Mouse (Mus musculus) adrenal gland, postnatal 36 days (tissue): ENCODE results near the gene Wdr18. TPM values are rescaled to one million over a fixed set of nuclear protein-coding genes. Genes with fewer than 3 reads are reported as not detected.

ENCODE experiments used
- DNase-seq, 2 experiments: peaks; one replicate each; pipeline ENCODE4 v3.0.0; 2021; ENCODE audit warnings: mixed read lengths in 1 of 2
- long read RNA-seq, 2 experiments: library from polyadenylated mRNA; stranded (forward); transcript quantifications; one replicate each; pipeline ENCODE4 v2.0.0; 2021; ENCODE audit warnings: borderline sequencing depth in 2 of 2
- total RNA-seq, 2 experiments: library from RNA; stranded (reverse); gene quantifications; 2 replicates each; pipeline ENCODE4 v1.2.3; 2021

Gene Wdr18
- 10 to 100 TPM; 37.8 to 48.9 TPM for total RNA-seq
- long read RNA-seq, experiment 1, transcript Wdr18-201 (10 exons, 3,911 nt): major isoform, 208 of 227 reads
- long read RNA-seq, experiment 1, partial matches to known transcripts: 4 of 227 reads
- long read RNA-seq, experiment 1, other reads (novel, unspliced or antisense): 13 of 227 reads
- long read RNA-seq, experiment 2, transcript Wdr18-201 (10 exons, 3,911 nt): major isoform, 56 of 65 reads
- long read RNA-seq, experiment 2, partial matches to known transcripts: 4 of 65 reads
- long read RNA-seq, experiment 2, other reads (novel, unspliced or antisense): 5 of 65 reads

DNA sequence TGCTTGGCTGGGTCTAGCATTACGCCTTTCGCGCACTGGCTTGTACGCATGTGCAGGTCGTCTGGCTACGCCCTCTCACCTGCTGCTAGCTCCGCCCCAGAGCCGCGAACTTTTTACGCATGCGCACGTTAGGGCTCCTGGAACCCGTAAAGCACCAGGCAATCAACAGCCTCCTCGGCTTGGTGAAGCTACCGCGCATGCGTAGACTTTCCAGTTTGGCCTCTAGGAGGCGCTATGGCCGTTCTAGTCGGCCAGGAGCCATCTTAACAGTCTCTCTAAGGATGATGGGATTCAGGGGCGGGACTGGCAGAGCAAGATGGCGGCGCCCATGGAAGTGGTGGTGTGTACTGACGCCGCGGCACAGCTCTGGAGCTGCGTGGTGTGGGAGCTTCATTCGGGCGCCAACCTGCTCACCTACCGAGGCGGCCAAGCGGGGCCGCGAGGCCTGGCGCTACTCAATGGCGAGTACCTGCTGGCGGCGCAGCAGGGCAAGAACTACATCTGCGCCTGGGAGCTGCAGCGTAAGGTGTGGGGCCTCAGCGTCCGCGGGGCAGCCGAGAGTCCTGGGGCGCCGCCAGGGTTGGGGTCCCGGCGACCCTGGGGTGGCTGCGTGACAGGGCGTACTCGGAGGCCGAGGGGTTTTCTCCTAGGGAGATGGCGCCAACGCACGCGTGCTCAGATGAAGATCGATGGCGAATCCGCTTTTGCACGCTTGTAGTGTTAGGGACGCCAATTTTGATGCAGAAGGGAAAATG, at the start of gene Wdr18:
Gene Wdr18, plus strand, starts transcription at position 306 of the 755 bp plus-strand sequence.
- DNase-seq: peak; percentile 98 to 100

DNA sequence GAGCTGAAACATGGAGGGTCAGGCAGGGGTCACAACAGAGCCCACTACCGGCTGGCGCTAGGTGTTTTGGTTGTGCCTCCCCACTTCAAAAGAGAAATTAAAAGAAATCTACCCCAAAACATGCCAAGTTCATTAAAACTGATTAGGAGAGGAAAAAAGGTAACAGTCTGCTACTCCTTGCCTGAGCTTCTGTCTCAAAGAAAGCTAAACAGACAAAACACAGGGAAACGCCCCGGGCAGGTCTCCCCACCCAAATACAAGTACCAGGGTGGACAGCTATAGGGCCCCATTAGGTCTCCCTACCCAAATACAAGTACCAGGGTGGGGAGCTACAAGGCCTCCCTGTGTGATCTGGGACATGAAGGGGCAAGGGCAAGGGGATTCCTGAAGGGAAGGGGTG, 49.4 kb upstream of the Wdr18 start, which contains the start of gene Gm26602:
Gene Gm26602, plus strand, starts transcription at position 301 of the 400 bp plus-strand sequence.
- no peak for DNase-seq

GRCm38 (mm10) chr10:79912412-79912811, 47.5 kb upstream of the Wdr18 start:
- no peak for DNase-seq

DNA sequence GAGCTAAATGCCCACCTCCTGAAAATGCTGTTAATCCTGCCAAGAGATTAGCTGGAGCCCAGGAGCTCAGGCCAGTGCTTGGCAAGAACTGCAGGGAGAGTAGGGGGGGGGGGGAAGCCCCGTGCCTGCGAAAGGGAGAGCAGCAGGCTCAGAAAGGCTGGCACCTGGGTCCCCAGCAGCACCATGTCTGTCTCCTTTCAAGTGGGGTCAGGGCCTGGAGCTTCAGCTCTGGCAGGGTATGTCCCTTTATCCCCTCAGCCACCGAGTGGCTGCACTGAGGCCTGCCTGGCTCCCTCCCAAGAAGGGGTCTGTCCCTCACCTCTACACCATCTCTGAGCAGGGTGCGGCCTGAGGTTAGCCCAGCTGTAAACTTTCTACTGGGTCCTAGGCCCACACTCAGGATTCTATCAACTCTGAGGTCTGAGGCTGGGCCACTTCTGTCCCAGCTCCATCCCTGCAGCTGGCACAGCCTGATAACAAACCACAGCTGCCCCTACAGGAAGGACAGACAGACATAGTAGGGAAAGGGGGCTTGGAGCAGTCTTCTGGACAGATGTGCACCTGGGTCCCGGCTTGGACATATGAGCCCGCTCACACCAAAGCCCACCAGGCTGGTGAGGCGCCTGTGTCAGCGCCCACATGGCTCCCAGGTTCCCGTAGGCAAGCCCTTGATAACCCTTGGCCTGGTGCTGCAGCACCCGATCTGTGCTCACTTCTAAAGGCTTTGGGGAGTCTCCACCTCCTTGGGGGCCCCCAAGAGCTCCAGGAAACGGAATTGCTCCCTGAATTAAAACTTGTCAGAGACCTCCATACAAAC, 45.6 kb upstream of the Wdr18 start:
- DNase-seq: no peak

- no peak for DNase-seq
Observed at GRCm38 (mm10) chr10:79914948-79915596, 44.9 kb upstream of the Wdr18 start.

- no peak for DNase-seq
Observed at GRCm38 (mm10) chr10:79916081-79916480, 43.9 kb upstream of the Wdr18 start.

DNA sequence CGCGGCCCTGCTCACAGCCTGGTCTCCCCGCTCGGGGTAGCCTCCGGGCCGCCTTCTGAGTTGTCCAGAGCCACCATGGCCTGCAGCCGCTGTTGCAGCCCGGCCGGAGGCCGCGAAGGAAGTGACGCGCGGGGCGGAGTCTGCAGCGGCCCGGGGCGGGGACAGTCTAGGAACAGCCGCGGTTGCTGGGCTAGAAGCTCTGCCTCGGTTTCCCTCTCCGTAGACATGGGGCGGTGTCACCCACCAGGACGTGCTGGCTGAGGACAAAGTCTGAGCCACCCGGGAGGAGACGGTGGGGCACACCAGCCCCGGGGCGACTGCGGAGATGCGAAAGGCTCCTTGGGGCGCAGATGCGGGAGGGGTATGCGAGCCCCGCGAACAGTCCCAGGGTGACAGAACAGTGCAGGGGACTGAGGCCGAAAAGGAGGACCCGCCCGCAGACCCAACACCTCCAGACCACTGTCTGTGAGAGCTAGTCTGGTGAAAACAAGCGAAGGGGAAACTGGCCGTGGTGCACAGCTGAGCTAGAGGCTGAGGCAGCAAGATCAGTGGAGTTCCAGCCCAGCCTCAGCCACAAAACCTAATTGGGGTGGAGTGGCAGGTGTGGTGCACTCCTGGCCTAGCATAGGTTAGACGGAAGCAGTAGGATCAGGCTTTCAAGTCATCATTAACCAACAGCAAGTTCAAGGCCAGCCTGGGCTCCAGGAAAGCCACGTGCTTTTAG, 43.0 kb upstream of the Wdr18 start, which contains the start of gene Kiss1r:
Gene Kiss1r, plus strand, starts transcription at position 164 of the 724 bp plus-strand sequence.
- DNase-seq: peak; percentile 95 to 96

DNA sequence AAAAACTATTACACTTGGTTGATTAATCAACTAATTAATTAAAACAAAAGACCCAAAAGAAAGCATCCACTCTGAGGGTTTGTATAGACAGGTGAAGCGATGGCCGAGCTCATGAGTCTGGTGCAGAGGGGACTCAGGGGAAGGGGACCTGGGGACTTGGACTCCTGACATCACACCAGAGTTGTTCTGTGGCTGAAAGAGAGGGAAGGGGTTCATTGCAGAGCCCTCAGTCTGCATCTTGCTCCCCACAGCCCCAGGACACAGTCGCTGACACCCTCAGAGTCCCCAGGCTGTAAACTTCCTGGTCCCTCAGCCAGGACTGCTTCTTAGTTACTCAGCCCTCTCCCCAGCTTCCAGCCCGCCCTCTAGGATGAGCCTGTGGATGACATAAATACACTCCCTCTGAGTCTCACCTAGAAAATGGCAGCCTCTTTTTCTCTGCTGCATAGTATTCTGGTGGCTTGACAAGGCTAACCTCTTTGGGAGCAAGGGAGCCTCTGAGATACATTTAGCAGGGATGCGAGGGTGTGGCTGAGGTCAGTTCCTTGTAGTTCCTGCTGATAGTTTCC, 42.3 kb upstream of the Wdr18 start:
- no peak for DNase-seq

DNA sequence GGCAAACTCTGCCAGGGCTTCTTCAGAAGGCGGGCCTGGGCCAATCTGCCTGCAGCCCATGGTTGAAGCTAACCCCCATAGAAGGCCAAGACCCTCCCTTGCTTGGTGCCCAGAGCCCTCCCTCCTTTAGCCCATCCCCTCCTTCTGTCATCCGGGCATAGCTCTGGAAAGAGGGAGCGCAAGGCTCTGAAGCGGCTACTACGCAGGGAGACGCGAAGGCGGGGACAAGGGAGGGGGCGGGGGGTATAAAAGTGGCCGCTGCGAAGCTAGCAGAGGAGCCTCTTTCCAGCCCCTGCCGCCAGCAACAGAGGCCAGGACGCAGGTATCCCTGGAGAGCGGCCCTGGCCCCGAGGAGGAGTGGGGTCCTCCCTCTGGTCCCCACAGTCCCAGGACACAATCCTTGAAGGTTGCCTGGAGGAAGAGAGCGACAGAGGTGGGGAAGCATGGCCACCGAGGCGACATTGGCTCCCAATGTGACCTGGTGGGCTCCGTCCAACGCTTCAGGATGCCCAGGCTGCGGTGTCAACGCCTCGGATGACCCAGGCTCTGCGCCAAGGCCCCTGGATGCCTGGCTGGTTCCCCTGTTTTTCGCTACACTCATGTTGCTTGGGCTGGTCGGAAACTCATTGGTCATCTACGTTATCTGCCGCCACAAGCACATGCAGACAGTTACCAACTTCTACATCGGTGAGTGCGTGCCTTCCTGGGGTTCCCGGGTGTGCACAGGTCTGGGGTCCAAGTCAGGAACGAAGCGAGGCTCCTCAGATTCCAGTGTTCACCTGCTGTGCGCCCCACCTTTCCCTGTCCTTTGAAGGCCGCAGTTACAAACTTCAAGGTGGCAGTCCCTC, 41.5 kb upstream of the Wdr18 start:
- DNase-seq: peak in 1 of 2 experiments; percentile 43

GRCm38 (mm10) chr10:79919251-79919849, 40.6 kb upstream of the Wdr18 start:
- DNase-seq: no peak

DNA sequence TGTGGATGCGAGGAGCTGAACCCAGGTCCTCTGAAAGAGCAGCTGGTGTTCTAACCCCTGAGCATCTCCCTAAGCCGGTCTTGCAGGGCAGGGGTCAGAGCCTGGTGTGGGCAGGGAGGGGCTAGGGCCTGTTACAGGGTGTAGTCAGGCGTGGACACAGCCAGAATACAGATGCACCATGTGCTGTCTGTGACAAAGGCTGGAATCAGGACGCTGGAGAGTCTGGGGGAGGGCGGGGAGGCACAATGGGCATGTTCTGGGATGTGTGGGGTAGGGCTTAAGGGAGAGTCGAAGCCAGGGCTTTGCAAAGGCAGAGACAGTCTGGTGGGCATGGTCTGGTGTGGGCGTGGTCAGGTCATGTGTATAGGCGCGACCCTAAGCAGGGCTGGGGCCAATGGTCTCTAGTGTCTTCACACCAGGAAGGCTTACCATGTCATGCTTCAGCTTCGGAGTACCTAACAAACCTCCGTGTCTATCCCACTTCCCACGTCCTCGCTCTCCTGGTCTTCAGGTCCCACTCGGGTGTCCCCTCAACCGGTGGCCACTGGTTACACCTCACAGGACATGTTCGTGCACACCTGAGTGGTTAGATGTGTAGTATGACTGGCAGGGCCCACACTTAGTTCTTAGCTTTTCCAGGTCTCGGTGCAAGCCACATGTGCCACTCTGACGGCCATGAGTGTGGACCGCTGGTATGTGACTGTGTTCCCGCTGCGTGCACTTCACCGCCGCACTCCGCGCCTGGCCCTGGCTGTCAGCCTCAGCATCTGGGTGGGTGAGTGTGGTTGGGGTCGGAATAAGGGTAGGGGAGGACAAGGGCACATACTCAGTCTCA, 39.7 kb upstream of the Wdr18 start:
- no peak for DNase-seq

GRCm38 (mm10) chr10:79920958-79921535, 38.9 kb upstream of the Wdr18 start, which contains the start of gene R3hdm4:
Gene R3hdm4, minus strand, starts transcription at chr10:79921208.
- no peak for DNase-seq

DNA sequence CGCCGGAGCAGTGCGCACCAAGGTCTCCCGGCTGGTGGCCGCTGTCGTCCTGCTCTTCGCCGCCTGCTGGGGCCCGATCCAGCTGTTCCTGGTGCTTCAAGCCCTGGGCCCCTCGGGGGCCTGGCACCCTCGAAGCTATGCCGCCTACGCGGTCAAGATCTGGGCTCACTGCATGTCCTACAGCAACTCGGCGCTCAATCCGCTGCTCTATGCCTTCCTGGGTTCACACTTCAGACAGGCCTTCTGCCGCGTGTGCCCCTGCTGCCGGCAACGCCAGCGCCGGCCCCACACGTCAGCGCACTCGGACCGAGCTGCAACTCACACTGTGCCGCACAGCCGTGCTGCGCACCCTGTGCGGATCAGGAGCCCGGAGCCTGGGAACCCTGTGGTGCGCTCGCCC, 38.4 kb upstream of the Wdr18 start:
- no peak for DNase-seq

DNA sequence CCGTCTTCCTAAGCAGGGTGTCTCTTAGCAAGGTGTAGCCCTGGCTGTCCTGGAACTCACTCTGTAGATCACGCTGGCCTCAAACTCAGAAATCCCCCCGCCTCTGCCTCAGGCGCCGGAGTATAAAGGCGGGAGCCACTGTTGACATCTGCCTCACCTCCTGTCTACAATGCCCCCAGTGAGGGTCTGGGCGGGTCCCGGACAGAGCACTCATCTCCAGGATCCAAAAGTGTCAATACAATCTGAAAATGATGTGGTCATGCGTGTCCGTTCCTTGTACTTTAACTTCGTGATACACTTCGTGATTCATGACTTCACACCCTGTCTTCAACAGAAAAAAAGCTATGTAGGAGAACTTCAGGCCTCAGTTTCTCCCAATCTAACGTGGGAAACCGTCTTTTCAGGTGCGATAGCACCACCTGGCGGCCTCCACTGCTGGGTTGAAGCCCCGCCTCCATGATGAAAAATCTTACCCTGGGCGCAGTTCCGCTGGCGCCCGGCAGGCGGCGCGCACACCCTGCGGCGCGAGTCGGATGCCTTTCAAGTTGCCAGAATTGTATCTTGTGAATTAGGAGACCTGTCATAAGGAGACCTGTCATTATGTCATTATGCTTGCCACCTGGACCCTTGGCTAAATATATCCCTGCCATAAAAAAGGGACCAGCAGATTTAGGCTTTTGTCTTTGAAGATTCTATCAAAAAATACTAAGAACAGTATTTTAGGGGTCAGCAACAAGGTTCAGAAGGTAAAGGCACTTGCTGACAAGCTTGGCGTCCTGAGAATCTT, 34.8 kb upstream of the Wdr18 start:
- DNase-seq: peak; percentile 92

DNA sequence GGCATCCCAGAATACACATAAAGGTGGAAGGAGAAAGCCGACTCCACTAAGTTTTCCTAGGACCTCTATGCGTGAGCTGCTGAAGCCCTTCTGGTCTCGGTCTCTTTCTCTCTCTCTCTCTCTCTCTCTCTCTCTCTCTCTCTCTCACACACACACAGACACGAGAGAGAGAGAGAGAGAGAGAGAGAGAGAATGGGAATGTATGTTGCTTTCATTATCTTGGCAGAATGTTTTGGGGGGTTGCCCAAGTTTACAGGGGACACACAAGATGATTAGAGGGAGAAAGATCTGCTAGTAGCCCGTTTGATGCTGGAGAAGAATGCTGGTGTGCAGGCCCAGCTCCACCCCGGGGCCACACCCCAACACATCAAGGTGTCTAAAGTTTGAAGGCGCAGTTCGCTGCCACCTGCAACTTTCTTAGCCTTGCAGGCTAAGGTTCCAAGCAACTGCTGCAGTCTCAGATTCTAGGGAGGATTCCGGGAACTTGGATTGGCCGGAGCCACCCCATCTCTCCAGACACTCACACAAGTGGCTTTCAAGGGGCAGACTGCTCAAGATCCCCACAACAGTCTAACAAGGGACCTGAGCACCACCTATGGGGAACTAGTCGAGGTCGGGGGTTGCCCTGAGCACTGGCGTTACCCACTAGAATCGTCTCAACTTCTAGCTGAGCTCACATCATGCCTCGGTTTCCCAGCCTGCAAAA, 34.0 kb upstream of the Wdr18 start:
- no peak for DNase-seq

- DNase-seq: peak; percentile 90 to 93
Observed at GRCm38 (mm10) chr10:79926491-79927323, 33.2 kb upstream of the Wdr18 start, which contains the start of gene Arid3a. Gene Arid3a, plus strand, starts transcription at chr10:79927043.
